In genomic region chr8:122709340-122710111, GRCm38 (mm10) we compare ENCODE assay signal across 8 mouse cellular contexts. TPM values are rescaled to one million over a fixed set of nuclear protein-coding genes. Genes with fewer than 3 reads are reported as not detected.
DNase-seq lines count a peak whose midpoint lies in the region; ATAC-seq lines count a peak whose summit lies in the region.

No protein-coding gene starts in this region.

- no peak overlapping the region for H3K9ac ChIP-seq in intestine, embryonic 15.5 days

- peak overlapping the region; percentile 47 for H3K4me3 ChIP-seq in megakaryocyte, embryonic 14.5 days (replicated peaks)
- H3K4me3 ChIP-seq in intestine, embryonic 15.5 days (replicated peaks): no peak overlapping the region

- no peak for ATAC-seq in megakaryocyte, adult 5-6 weeks (ENCODE audit: poor library complexity, severe bottlenecking)
- peak; percentile 34; the same call in 1 of the 2 replicates for ATAC-seq in intestine, embryonic 15.5 days

- peaks cover 40% of the 10 kb centered on the region for H3K27me3 ChIP-seq in megakaryocyte, embryonic 14.5 days (replicated peaks)
- H3K27me3 ChIP-seq in intestine, embryonic 15.5 days (replicated peaks): no peaks in the 10 kb centered on the region

- H3K9me3 ChIP-seq in megakaryocyte, embryonic 14.5 days: no peaks in the 10 kb centered on the region
- no peaks in the 10 kb centered on the region for H3K9me3 ChIP-seq in intestine, embryonic 15.5 days

- peaks cover 100% of the 10 kb centered on the region for H3K4me1 ChIP-seq in megakaryocyte, embryonic 14.5 days
- peaks cover 5% of the 10 kb centered on the region; the same call in 1 of the 2 replicates for H3K4me1 ChIP-seq in intestine, embryonic 15.5 days (replicated peaks)

- WGBS in intestine, embryonic 15.5 days: 45% methylated on average over 26 of the region's 26 CpGs

- H3K4me2 ChIP-seq in intestine, embryonic 15.5 days (replicated peaks): no peak overlapping the region

- H3K27ac ChIP-seq in intestine, embryonic 15.5 days: no peak overlapping the region

- peak; percentile 69 for DNase-seq in cerebellum, postnatal 14 days
- peak; percentile 39 for DNase-seq in retina, embryonic 14.5 days (ENCODE audit: low spot score)
- DNase-seq in heart, adult 9 months (ENCODE audit: low spot score in 2 of 2): no peak
- DNase-seq in ovary, postnatal 10 days (ENCODE audit: low spot score): no peak
- DNase-seq in kidney, adult 9 months: no peak

- no peaks in the 10 kb centered on the region for H3K36me3 ChIP-seq in megakaryocyte, embryonic 14.5 days (replicated peaks; ENCODE audit: low read length)
- no peaks in the 10 kb centered on the region for H3K36me3 ChIP-seq in intestine, embryonic 15.5 days

RNA-seq across cellular contexts. Expression of gene Cbfa2t3, which starts 10.6 kb away (rescaled TPM):
- 54.9 and 189 TPM in 2 replicates for polyA plus RNA-seq in megakaryocyte, embryonic 14.5 days (2012; ENCODE audit: insufficient read depth, low replicate concordance)
- 29.5 and 30.0 TPM in 2 replicates for total RNA-seq in megakaryocyte, adult 5-6 weeks (2015)
- total RNA-seq in megakaryocyte, adult 5-6 weeks (2017): 25.1 and 26.5 TPM in 2 replicates
- 4.6 and 4.7 TPM in 2 replicates for polyA plus RNA-seq in intestine, embryonic 15.5 days (2015; fragmentation: Nextera tagmentation; extraction: Ambion mirVana)

Comparison
In these comparisons a context has a peak if more than half of its experiments do, and no peak if none do; other contexts are left out.
1. DNase-seq: peak in cerebellum, postnatal 14 days (2 of 2) and retina, embryonic 14.5 days (single experiment); none in heart, adult 9 months (0 of 2), ovary, postnatal 10 days (single experiment) and kidney, adult 9 months (single experiment).